Mouse (Mus musculus) intestine, postnatal 0 days (tissue): ENCODE measurements around the gene D10Jhu81e. TPM values are rescaled to one million over a fixed set of nuclear protein-coding genes. Genes with fewer than 3 reads are reported as not detected.

Experiments used
- ATAC-seq: fragments of 200-750 bp; cut with Nextera tagmentation; 2 replicates; pipeline ENCODE4 v1.8.0; 2017; ENCODE audit warnings: mild to moderate bottlenecking, moderate TSS enrichment, moderate library complexity
- H3K27ac ChIP-seq: fragments of 300-500 bp; sonication (generic); 2 replicates; pipeline ENCODE4 v1.5.1; 2014; ENCODE audit warnings: mild to moderate bottlenecking, low read depth, low read length, moderate library complexity
- H3K27me3 ChIP-seq: fragments of 300-500 bp; sonication (generic); replicated peaks from 2 replicates; pipeline ENCODE4 v1.6.1; 2014; ENCODE audit warnings: low read length, mixed read lengths; ENCODE audit not compliant: control insufficient read depth, insufficient read depth
- H3K36me3 ChIP-seq: fragments of 300-500 bp; sonication (generic); 2 replicates; pipeline ENCODE4 v1.6.1; 2014; ENCODE audit warnings: mild to moderate bottlenecking, moderate library complexity; ENCODE audit not compliant: control insufficient read depth, insufficient read depth
- H3K4me1 ChIP-seq: fragments of 300-500 bp; sonication (generic); replicated peaks from 2 replicates; pipeline ENCODE4 v1.6.1; 2014; ENCODE audit warnings: antibody characterized with exemption, low read length, mixed read lengths; ENCODE audit not compliant: control insufficient read depth, insufficient read depth
- H3K4me2 ChIP-seq: fragments of 300-500 bp; sonication (generic); replicated peaks from 2 replicates; pipeline ENCODE4 v1.6.1; 2014; ENCODE audit warnings: low read depth, mild to moderate bottlenecking, moderate library complexity
- H3K4me3 ChIP-seq: fragments of 300-500 bp; sonication (generic); 2 replicates; pipeline ENCODE4 v1.5.1; 2014; ENCODE audit warnings: low read depth, low read length
- H3K9ac ChIP-seq: fragments of 300-500 bp; sonication (generic); 2 replicates; pipeline ENCODE4 v1.6.1; 2014; ENCODE audit warnings: mild to moderate bottlenecking, low read depth, low read length
- H3K9me3 ChIP-seq: fragments of 300-500 bp; sonication (generic); 2 replicates; pipeline ENCODE4 v1.6.1; 2016; ENCODE audit warnings: mixed run types; ENCODE audit not compliant: control insufficient read depth
- CTCF ChIP-seq: sonication (generic); IDR thresholded peaks from 2 replicates; pipeline ENCODE4 v1.5.1; 2016; ENCODE audit warnings: low read depth, mild to moderate bottlenecking, control low read depth, antibody characterized with exemption, moderate library complexity
- WGBS: fragments of 180-500 bp; shearing (Covaris S2); extraction: QIAGEN DNeasy Blood & Tissue Kit; methylation state at CpG from one replicate; pipeline ENCODE4 v1.1.7; 2014; 5-methylcytosine and 5-hydroxymethylcytosine counted together
- polyA plus RNA-seq: library from polyadenylated mRNA; unstranded; fragments of >200 nt; fragmentation: Nextera tagmentation; extraction: Ambion mirVana; gene quantifications from 2 replicates; pipeline ENCODE4 v1.2.1, GENCODE M21; 2015

D10Jhu81e gene
- polyA plus RNA-seq, result 21.9 and 23.9 TPM in 2 replicates

GRCm38 (mm10) chr10:78169281-78170042 lies at the start of gene D10Jhu81e:
Gene D10Jhu81e (minus strand): TSS chr10:78169782.
- H3K9me3 ChIP-seq, result no peaks in the 10 kb centered on the region
- peak within 1 kb of the TSS; percentile 36; the same call in 1 of the 2 replicates for H3K27ac ChIP-seq
- no peak for TF ChIP-seq CTCF
- no peaks in the 10 kb centered on the region for H3K27me3 ChIP-seq
- H3K9ac ChIP-seq, result peak within 1 kb of the TSS; percentile 71
- H3K36me3 ChIP-seq, result peaks cover 68% of the 10 kb centered on the region
- H3K4me2 ChIP-seq, result peak within 1 kb of the TSS; percentile 98
- WGBS, result under 1% methylated on average over 50 of the region's 50 CpGs
- H3K4me1 ChIP-seq, result 0 out of 2 replicates have a peak, but pooled peaks cover 6% of the 10 kb centered on the region
- H3K4me3 ChIP-seq, result peak within 1 kb of the TSS; percentile 68
- ATAC-seq, result peak; percentile 97

DNA sequence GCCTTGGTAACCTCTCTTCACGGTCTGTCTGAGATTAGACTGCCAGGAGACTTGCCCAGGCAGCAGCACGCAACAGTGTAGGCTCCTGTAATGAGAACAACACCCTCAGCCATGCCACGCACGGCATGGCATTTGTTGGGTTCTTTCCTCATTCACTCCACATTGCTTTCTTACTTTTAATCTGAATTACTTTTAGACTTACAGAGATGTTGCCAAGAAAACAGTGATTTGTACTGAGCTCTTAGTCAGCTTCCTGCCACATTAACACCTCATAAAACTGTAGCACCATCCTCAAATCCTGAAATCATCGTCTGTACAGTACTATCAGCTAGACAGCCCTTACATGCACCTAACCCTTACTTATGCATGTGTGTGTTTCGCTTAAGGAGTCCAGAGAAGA lies 49.0 kb upstream of the D10Jhu81e start:
- Histone ChIP-seq H3K9me3 (no peaks in the 10 kb centered on the region), H3K27ac (no peak overlapping the region), H3K4me3 (no peak overlapping the region), H3K4me1 (no peaks in the 10 kb centered on the region), H3K36me3 (peaks cover 83% of the 10 kb centered on the region), H3K4me2 (no peak overlapping the region), H3K9ac (no peak overlapping the region), H3K27me3 (no peaks in the 10 kb centered on the region)
- no peak for TF ChIP-seq CTCF
- WGBS, result 82% methylated on average over 6 of the region's 6 CpGs
- ATAC-seq, result no peak

DNA sequence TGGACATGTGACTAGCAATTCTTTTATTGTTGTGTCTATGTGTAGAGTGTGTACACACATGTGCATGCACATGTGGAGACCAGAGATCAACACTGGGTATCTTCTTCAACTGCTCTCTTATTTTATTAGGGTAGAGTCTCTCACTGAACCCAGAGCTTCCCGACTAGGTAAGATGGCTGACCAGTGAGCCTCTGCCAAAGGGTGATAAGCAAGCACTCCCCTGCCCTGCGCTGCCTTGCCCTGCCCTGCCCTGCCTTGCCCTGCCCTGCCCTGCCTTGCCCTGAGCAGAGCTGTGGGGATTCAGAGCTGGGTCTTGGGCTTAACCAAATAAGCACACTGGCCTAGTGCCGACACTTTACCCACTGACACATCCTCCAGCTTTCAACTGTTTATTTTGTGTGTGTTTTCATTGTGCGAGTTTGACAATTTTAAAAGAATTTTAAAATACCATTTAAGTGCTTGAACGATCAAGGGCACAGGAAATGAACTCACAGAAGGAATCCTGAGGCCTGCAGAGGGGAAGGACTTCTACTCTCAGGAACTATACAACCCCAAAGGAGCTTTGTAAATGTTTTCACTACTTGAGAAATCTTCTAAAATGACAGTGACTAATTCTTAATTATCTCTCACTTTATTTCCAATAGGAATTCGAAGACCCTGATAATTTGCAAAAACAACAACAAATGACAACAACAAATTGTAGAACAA lies 46.9 kb upstream of the D10Jhu81e start:
- no peak overlapping the region for H3K27ac ChIP-seq
- no peaks in the 10 kb centered on the region for H3K9me3 ChIP-seq
- no peak overlapping the region for H3K9ac ChIP-seq
- H3K4me3 ChIP-seq, result no peak overlapping the region
- H3K27me3 ChIP-seq, result no peaks in the 10 kb centered on the region
- TF ChIP-seq CTCF, result no peak
- H3K36me3 ChIP-seq, result peaks cover 86% of the 10 kb centered on the region
- H3K4me2 ChIP-seq, result no peak overlapping the region
- no peak for ATAC-seq
- H3K4me1 ChIP-seq, result no peaks in the 10 kb centered on the region
- WGBS, result 71% methylated on average over 6 of the region's 6 CpGs

- Histone ChIP-seq H3K36me3 (peaks cover 88% of the 10 kb centered on the region), H3K27me3 (no peaks in the 10 kb centered on the region), H3K9me3 (no peaks in the 10 kb centered on the region), H3K4me1 (no peaks in the 10 kb centered on the region), H3K4me2 (no peak overlapping the region), H3K4me3 (no peak overlapping the region), H3K27ac (no peak overlapping the region), H3K9ac (no peak overlapping the region)
- 95% methylated on average over 9 of the region's 9 CpGs for WGBS
- TF ChIP-seq CTCF, result no peak
- no peak for ATAC-seq
These were observed 44.8 kb upstream of the D10Jhu81e start for GRCm38 (mm10) chr10:78214371-78214770.

- Histone ChIP-seq H3K27ac (no peak overlapping the region), H3K4me1 (no peaks in the 10 kb centered on the region), H3K4me3 (no peak overlapping the region), H3K9ac (no peak overlapping the region), H3K9me3 (no peaks in the 10 kb centered on the region), H3K27me3 (no peaks in the 10 kb centered on the region), H3K36me3 (peaks cover 88% of the 10 kb centered on the region), H3K4me2 (no peak overlapping the region)
- TF ChIP-seq CTCF, result peak; percentile 69
- no peak; the same call in 1 of the 2 replicates for ATAC-seq
- 62% methylated on average over 6 of the region's 6 CpGs for WGBS
These were observed 41.7 kb upstream of the D10Jhu81e start for GRCm38 (mm10) chr10:78211311-78211710.

- no peak overlapping the region for H3K27ac ChIP-seq
- WGBS, result 90% methylated on average over 4 of the region's 4 CpGs
- no peaks in the 10 kb centered on the region for H3K27me3 ChIP-seq
- H3K4me1 ChIP-seq, result no peaks in the 10 kb centered on the region
- H3K9ac ChIP-seq, result no peak overlapping the region
- TF ChIP-seq CTCF, result no peak
- H3K4me2 ChIP-seq, result no peak overlapping the region
- no peaks in the 10 kb centered on the region for H3K9me3 ChIP-seq
- no peak for ATAC-seq
- H3K36me3 ChIP-seq, result peaks cover 84% of the 10 kb centered on the region
- no peak overlapping the region for H3K4me3 ChIP-seq
These were observed 31.6 kb upstream of the D10Jhu81e start for GRCm38 (mm10) chr10:78201182-78201581.
